Mouse (Mus musculus): ENCODE data around the gene Styxl1.

- TF ChIP-seq CTCF (IDR thresholded peaks at IDR 0.05; ENCODE audit: borderline replicate concordance, control insufficient read depth, extremely low read depth, insufficient read depth, low read length, poor library complexity) (no peak), POLR2A (IDR thresholded peaks at IDR 0.05; ENCODE audit: control insufficient read depth, extremely low read depth, insufficient read depth, low read length, poor library complexity) (no peak)
These were observed 62.6 kb downstream of the Styxl1 start for GRCm38 (mm10) chr5:135715624-135716023.

Data from thymus, adult 2 months (tissue).